Mouse (Mus musculus) MN1 (cell line): Measurements from ENCODE around the gene Slc8a2.

Experiments
- DNase-seq: peaks from one replicate; pipeline ENCODE4 v3.0.0-alpha.2; 2016; ENCODE audit warnings: low spot score

The Slc8a2 gene

GRCm38 (mm10) chr7:16125829-16126228, 3.8 kb upstream of the Slc8a2 start:
- no peak for DNase-seq

GRCm38 (mm10) chr7:16128344-16128743, 1.3 kb upstream of the Slc8a2 start:
- peak; percentile 33 for DNase-seq

- DNase-seq, result no peak
These were observed 727 bp upstream of the Slc8a2 start for GRCm38 (mm10) chr7:16128899-16129298.

- peak; percentile 38 for DNase-seq
These were observed 443 bp downstream of the Slc8a2 start for GRCm38 (mm10) chr7:16129846-16130691.

DNA sequence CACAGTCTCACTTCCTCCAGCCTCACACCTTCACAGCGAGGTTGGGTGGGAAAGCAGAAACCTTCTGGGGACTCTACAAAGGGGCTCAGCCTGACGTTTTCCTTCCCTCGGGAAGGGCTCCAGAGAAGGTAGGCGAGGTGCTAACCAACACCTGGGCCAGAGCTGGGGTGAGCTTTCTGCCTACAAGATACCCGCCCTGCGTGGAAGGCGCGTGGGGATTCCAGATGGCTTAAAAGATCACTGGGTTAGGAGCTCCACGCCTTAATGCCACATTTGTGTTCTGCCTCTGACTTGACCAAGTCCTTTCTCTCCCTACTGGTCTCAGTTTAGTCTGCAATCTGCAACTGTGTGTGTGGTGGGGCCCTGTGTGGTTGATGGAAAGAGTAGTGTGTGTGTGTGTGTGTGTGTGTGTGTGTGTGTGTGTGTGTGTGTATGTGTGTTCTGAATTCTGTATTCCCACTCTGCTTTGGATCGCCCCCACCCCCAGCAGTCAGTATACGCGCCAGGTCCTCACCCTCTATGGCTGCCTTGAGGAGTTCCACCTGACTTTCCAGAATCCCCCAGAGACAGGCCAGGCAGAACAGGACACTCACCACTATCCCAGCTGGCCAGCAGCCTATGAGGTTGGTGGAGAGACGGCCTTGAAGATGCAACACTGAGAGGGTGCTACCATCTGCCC, 1.5 kb downstream of the Slc8a2 start:
- DNase-seq, result peak; percentile 47

- DNase-seq, result peak; percentile 36
These were observed 2.5 kb downstream of the Slc8a2 start for GRCm38 (mm10) chr7:16132161-16132581.

- no peak for DNase-seq
These were observed 3.3 kb downstream of the Slc8a2 start for GRCm38 (mm10) chr7:16132926-16133325.

- DNase-seq, result no peak
These were observed 4.1 kb downstream of the Slc8a2 start for GRCm38 (mm10) chr7:16133691-16134090.

- no peak for DNase-seq
These were observed 5.3 kb downstream of the Slc8a2 start for GRCm38 (mm10) chr7:16134951-16135392.

DNA sequence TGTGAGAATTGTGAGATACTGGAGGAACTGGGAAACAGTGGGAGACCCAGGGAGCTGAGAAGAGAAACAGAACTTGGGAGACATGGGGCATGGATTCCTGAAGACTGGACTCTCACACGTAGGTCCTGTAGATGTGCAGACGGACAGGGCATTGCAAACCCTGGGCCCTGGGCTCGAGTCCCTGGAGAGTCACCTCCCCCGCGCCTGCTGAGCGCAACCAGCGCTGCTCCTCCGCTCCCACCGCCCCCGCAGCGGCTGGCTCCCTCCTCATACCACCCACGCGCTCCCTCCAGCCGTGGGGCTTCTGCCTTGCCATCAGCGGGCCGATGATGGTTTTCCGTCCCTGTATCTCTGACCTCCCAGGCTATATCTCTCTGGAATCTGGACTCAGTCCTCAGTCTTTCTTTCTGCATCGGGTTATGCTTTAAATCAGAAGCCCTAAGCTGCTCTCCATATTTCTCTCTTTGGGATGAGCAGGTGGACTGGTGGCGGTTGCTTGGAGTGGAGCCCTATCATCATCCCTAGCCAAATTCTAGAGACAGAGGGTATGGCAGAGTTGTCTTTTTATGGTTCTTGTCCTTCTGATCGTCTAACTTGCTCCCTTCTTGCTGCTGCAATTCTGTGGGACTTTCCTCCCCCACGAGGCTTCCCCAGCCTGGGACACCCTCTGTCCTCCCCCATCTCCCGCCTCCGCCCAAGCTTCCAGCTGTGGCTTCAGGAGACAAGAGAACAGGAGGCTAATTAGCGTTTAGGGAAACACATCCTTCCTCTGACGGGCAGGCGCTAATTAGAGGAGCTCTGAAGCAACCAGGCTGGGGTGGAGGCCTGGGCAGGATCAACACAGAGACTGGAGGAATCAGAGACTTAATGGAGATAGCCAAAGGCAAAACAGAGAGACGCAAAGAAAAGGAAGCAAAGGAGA, 17.1 kb downstream of the Slc8a2 start:
- peak; percentile 64 for DNase-seq

GRCm38 (mm10) chr7:16147643-16148042, 18.0 kb downstream of the Slc8a2 start:
- DNase-seq, result peak; percentile 42

- peak; percentile 27 for DNase-seq
These were observed 19.6 kb downstream of the Slc8a2 start for GRCm38 (mm10) chr7:16149241-16149640.

GRCm38 (mm10) chr7:16150191-16151145, 20.8 kb downstream of the Slc8a2 start:
- DNase-seq, result no peak

DNA sequence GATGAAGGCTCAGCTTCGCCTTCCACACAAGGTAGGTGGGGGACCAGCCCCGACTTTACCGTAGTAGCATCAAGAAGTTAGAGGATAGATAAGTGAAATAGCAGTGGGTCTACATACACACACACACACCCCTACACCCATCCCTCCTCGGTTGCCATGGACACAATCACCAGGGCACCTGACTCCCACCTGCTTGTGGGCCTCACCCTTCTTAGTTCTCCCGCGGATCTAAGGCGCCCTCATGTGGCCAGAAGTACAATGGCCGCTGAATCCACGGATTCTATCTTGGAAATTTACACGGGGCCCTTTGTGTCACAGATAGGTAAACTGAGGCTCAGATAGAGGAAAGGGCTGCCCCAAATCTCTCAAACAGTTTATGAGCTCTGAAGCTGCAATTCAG, 23.9 kb downstream of the Slc8a2 start:
- peak; percentile 74 for DNase-seq

- DNase-seq, result no peak
These were observed 25.7 kb downstream of the Slc8a2 start for GRCm38 (mm10) chr7:16155132-16155872.

GRCm38 (mm10) chr7:16156105-16156714, 26.6 kb downstream of the Slc8a2 start:
- DNase-seq, result no peak

DNA sequence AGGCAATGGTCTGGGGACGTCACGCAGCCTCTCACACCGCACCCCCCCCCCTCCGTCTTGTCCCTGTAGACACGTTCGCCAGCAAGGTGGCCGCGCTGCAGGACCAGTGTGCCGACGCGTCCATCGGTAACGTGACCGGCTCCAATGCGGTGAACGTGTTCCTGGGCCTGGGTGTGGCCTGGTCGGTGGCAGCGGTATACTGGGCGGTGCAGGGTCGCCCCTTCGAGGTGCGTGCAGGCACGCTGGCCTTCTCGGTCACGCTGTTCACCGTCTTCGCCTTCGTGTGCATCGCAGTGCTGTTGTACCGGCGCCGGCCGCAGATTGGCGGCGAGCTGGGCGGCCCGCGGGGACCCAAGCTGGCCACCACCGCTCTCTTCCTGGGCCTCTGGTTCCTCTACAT, 29.1 kb downstream of the Slc8a2 start:
- DNase-seq, result no peak

DNA sequence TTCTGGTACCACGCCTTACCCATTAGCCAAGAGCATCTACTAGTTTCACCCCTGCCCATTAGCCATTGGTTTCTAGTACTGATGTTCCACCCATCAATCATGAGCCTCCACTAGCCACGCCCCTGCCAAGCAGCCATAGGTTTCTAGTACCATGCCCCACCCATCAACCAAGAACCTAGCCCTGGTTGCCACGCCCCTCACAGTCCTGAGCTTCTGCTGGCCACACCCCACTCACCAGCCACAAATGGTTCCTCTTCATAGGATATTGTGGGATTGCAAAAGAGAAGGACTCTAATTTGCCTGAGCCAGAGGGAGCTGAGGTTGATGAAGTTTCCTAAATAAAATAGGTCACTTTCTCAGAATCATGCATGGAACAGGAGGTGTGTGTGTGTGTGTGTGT, 31.1 kb downstream of the Slc8a2 start:
- DNase-seq, result no peak

GRCm38 (mm10) chr7:16161302-16161701, 31.7 kb downstream of the Slc8a2 start:
- DNase-seq, result no peak

DNA sequence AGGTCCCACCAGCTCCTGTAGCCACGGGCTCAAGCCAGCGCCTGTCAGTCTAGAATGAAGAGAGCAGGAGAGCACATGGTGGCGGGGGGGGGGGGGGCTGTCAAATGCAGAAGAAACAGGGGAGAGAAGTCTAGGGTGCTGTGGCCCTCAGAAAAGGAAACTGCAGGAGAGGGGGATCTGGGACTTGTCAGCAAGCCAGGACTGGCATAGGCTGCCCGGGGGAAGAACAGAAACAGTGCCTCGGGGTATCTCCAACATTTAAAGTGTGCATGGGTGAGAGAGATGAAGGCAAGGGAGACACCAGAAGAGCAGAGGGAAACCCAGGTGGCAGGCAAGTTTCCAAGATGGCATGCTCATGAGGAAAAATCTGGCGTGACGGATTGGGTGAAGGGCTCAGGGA, 32.4 kb downstream of the Slc8a2 start:
- no peak for DNase-seq
